Mouse (Mus musculus): ENCODE data around the gene Hlcs. TPM values are rescaled to one million over a fixed set of nuclear protein-coding genes. Genes with fewer than 3 reads are reported as not detected.
A peak's percentile ranks its signal among the peaks of the same experiment; 100 is the strongest.

The Hlcs gene
- polyA plus RNA-seq, 1 experiment: 3.5 TPM

GRCm38 (mm10) chr16:94260938-94261630, 52.3 kb downstream of the Hlcs start:
- Histone ChIP-seq H3K36me3 (ENCODE audit: control insufficient read depth, insufficient read depth, low read length) (no peaks in the 10 kb centered on the region), H3K27me3 (ENCODE audit: control insufficient read depth, insufficient read depth, low read length) (no peaks in the 10 kb centered on the region), H3K27ac (ENCODE audit: control insufficient read depth, insufficient read depth, low read depth, low read length) (no peak overlapping the region), H3K4me1 (ENCODE audit: control insufficient read depth, insufficient read depth, low read length) (no peaks in the 10 kb centered on the region), H3K4me3 (ENCODE audit: control insufficient read depth, low read depth, low read length) (no peak overlapping the region)
- TF ChIP-seq CTCF (IDR thresholded peaks at IDR 0.05; ENCODE audit: control insufficient read depth, insufficient read depth, insufficient replicate concordance, low read depth, low read length) (no peak), POLR2A (IDR thresholded peaks at IDR 0.05; ENCODE audit: control insufficient read depth, low read depth, low read length) (no peak)

GRCm38 (mm10) chr16:94258366-94259310, 54.7 kb downstream of the Hlcs start:
- Histone ChIP-seq H3K4me1 (ENCODE audit: control insufficient read depth, insufficient read depth, low read length) (no peaks in the 10 kb centered on the region), H3K27me3 (ENCODE audit: control insufficient read depth, insufficient read depth, low read length) (no peaks in the 10 kb centered on the region), H3K27ac (ENCODE audit: control insufficient read depth, insufficient read depth, low read depth, low read length) (no peak overlapping the region), H3K36me3 (ENCODE audit: control insufficient read depth, insufficient read depth, low read length) (no peaks in the 10 kb centered on the region), H3K4me3 (ENCODE audit: control insufficient read depth, low read depth, low read length) (no peak overlapping the region)
- TF ChIP-seq POLR2A (IDR thresholded peaks at IDR 0.05; ENCODE audit: control insufficient read depth, low read depth, low read length) (no peak), CTCF (IDR thresholded peaks at IDR 0.05; ENCODE audit: control insufficient read depth, insufficient read depth, insufficient replicate concordance, low read depth, low read length) (peak; percentile 52; the same call in 1 of the 2 replicates)

GRCm38 (mm10) chr16:94255592-94255991, 57.8 kb downstream of the Hlcs start:
- H3K27ac ChIP-seq (ENCODE audit: control insufficient read depth, insufficient read depth, low read depth, low read length): no peak overlapping the region
- no peak for TF ChIP-seq POLR2A (IDR thresholded peaks at IDR 0.05; ENCODE audit: control insufficient read depth, low read depth, low read length)
- no peak for TF ChIP-seq CTCF (IDR thresholded peaks at IDR 0.05; ENCODE audit: control insufficient read depth, insufficient read depth, insufficient replicate concordance, low read depth, low read length)
- no peaks in the 10 kb centered on the region for H3K27me3 ChIP-seq (ENCODE audit: control insufficient read depth, insufficient read depth, low read length)
- no peaks in the 10 kb centered on the region for H3K36me3 ChIP-seq (ENCODE audit: control insufficient read depth, insufficient read depth, low read length)
- no peak overlapping the region for H3K4me3 ChIP-seq (ENCODE audit: control insufficient read depth, low read depth, low read length)
- H3K4me1 ChIP-seq (ENCODE audit: control insufficient read depth, insufficient read depth, low read length): no peaks in the 10 kb centered on the region

GRCm38 (mm10) chr16:94255035-94255434, 58.3 kb downstream of the Hlcs start:
- Histone ChIP-seq H3K4me3 (ENCODE audit: control insufficient read depth, low read depth, low read length) (no peak overlapping the region), H3K27me3 (ENCODE audit: control insufficient read depth, insufficient read depth, low read length) (no peaks in the 10 kb centered on the region), H3K36me3 (ENCODE audit: control insufficient read depth, insufficient read depth, low read length) (no peaks in the 10 kb centered on the region), H3K4me1 (ENCODE audit: control insufficient read depth, insufficient read depth, low read length) (no peaks in the 10 kb centered on the region; the same call in 1 of the 2 replicates), H3K27ac (ENCODE audit: control insufficient read depth, insufficient read depth, low read depth, low read length) (no peak overlapping the region)
- no peak for TF ChIP-seq CTCF (IDR thresholded peaks at IDR 0.05; ENCODE audit: control insufficient read depth, insufficient read depth, insufficient replicate concordance, low read depth, low read length)
- no peak for TF ChIP-seq POLR2A (IDR thresholded peaks at IDR 0.05; ENCODE audit: control insufficient read depth, low read depth, low read length)

- Histone ChIP-seq H3K4me1 (ENCODE audit: control insufficient read depth, insufficient read depth, low read length) (no peaks in the 10 kb centered on the region; the same call in 1 of the 2 replicates), H3K27me3 (ENCODE audit: control insufficient read depth, insufficient read depth, low read length) (no peaks in the 10 kb centered on the region), H3K4me3 (ENCODE audit: control insufficient read depth, low read depth, low read length) (no peak overlapping the region), H3K27ac (ENCODE audit: control insufficient read depth, insufficient read depth, low read depth, low read length) (no peak overlapping the region), H3K36me3 (ENCODE audit: control insufficient read depth, insufficient read depth, low read length) (no peaks in the 10 kb centered on the region)
- no peak for TF ChIP-seq CTCF (IDR thresholded peaks at IDR 0.05; ENCODE audit: control insufficient read depth, insufficient read depth, insufficient replicate concordance, low read depth, low read length)
- no peak for TF ChIP-seq POLR2A (IDR thresholded peaks at IDR 0.05; ENCODE audit: control insufficient read depth, low read depth, low read length)
Measured at GRCm38 (mm10) chr16:94254415-94254891, 58.9 kb downstream of the Hlcs start.

GRCm38 (mm10) chr16:94253671-94254414, 59.5 kb downstream of the Hlcs start:
- Histone ChIP-seq H3K27ac (ENCODE audit: control insufficient read depth, insufficient read depth, low read depth, low read length) (no peak overlapping the region), H3K4me1 (ENCODE audit: control insufficient read depth, insufficient read depth, low read length) (peaks cover 1% of the 10 kb centered on the region; the same call in 1 of the 2 replicates)

More at GRCm38 (mm10) chr16:94253671-94254414, 59.5 kb downstream of the Hlcs start:
- H3K36me3 ChIP-seq (ENCODE audit: control insufficient read depth, insufficient read depth, low read length): no peaks in the 10 kb centered on the region
- TF ChIP-seq CTCF (IDR thresholded peaks at IDR 0.05; ENCODE audit: control insufficient read depth, insufficient read depth, insufficient replicate concordance, low read depth, low read length) (no peak), POLR2A (IDR thresholded peaks at IDR 0.05; ENCODE audit: control insufficient read depth, low read depth, low read length) (no peak)
- no peaks in the 10 kb centered on the region for H3K27me3 ChIP-seq (ENCODE audit: control insufficient read depth, insufficient read depth, low read length)
- no peak overlapping the region for H3K4me3 ChIP-seq (ENCODE audit: control insufficient read depth, low read depth, low read length)
